Mouse (Mus musculus) stomach, embryonic 16.5 days (tissue): ENCODE measurements around the gene Tln1. TPM values are rescaled to one million over a fixed set of nuclear protein-coding genes. Genes with fewer than 3 reads are reported as not detected.

Experiments
- ATAC-seq: fragments of 200-750 bp; cut with Nextera tagmentation; 2 replicates; pipeline ENCODE4 v1.8.0; 2017; ENCODE audit warnings: moderate number of reproducible peaks, moderate TSS enrichment; ENCODE audit not compliant: insufficient read depth, low FRiP score
- H3K27ac ChIP-seq: fragments of 300-500 bp; sonication (generic); 2 replicates; pipeline ENCODE4 v1.5.1; 2014; ENCODE audit warnings: low read length
- H3K27me3 ChIP-seq: fragments of 300-500 bp; sonication (generic); 2 replicates; pipeline ENCODE4 v1.6.1; 2014; ENCODE audit warnings: low read length, control low read depth, mixed read lengths; ENCODE audit not compliant: control insufficient read depth, insufficient read depth
- H3K36me3 ChIP-seq: fragments of 300-500 bp; sonication (generic); 2 replicates; pipeline ENCODE4 v1.6.1; 2014; ENCODE audit warnings: low read length; ENCODE audit not compliant: control insufficient read depth, insufficient read depth
- H3K4me1 ChIP-seq: fragments of 300-500 bp; sonication (generic); 2 replicates; pipeline ENCODE4 v1.6.1; 2014; ENCODE audit warnings: low read length, control low read depth, mixed read lengths; ENCODE audit not compliant: control insufficient read depth, insufficient read depth
- H3K4me2 ChIP-seq: fragments of 300-500 bp; sonication (generic); 2 replicates; pipeline ENCODE4 v1.6.1; 2014; ENCODE audit warnings: low read depth, low read length, mixed read lengths
- H3K4me3 ChIP-seq: fragments of 300-500 bp; sonication (generic); replicated peaks from 2 replicates; pipeline ENCODE4 v1.5.1; 2014; ENCODE audit warnings: mild to moderate bottlenecking, low read length
- H3K9ac ChIP-seq: fragments of 300-500 bp; sonication (generic); 2 replicates; pipeline ENCODE4 v1.6.1; 2014; ENCODE audit warnings: low read length
- H3K9me3 ChIP-seq: fragments of 300-500 bp; sonication (generic); replicated peaks from 2 replicates; pipeline ENCODE4 v1.6.1; 2016; ENCODE audit warnings: low read length, control low read depth; ENCODE audit not compliant: control insufficient read depth
- WGBS: fragments of 180-500 bp; shearing (Covaris S2); extraction: QIAGEN DNeasy Blood & Tissue Kit; methylation state at CpG from one replicate; pipeline ENCODE4 v1.1.7; 2014; 5-methylcytosine and 5-hydroxymethylcytosine counted together
- polyA plus RNA-seq: library from polyadenylated mRNA; unstranded; fragments of >200 nt; fragmentation: Nextera tagmentation; extraction: Ambion mirVana; gene quantifications from 2 replicates; pipeline ENCODE4 v1.2.1, GENCODE M21; 2015

Gene Tln1
- polyA plus RNA-seq, 1 experiment from 2014 or later = 64.8 TPM

- no peaks in the 10 kb centered on the region for H3K27me3 ChIP-seq
- H3K9ac ChIP-seq = no peak overlapping the region
- peaks cover 31% of the 10 kb centered on the region for H3K4me1 ChIP-seq
- H3K4me2 ChIP-seq = no peak overlapping the region
- peaks cover 19% of the 10 kb centered on the region for H3K36me3 ChIP-seq
- WGBS = 92% methylated on average over 5 of the region's 5 CpGs
- no peak for ATAC-seq
- H3K27ac ChIP-seq = no peak overlapping the region
- no peak overlapping the region for H3K4me3 ChIP-seq
- no peaks in the 10 kb centered on the region for H3K9me3 ChIP-seq
Observed at GRCm38 (mm10) chr4:43580721-43581120, 18.2 kb upstream of the Tln1 start.

GRCm38 (mm10) chr4:43579731-43580130 lies 17.2 kb upstream of the Tln1 start:
- Histone ChIP-seq H3K4me2 (peak overlapping the region; percentile 96), H3K36me3 (peaks cover 19% of the 10 kb centered on the region), H3K27me3 (no peaks in the 10 kb centered on the region), H3K9me3 (no peaks in the 10 kb centered on the region), H3K4me1 (peaks cover 36% of the 10 kb centered on the region), H3K9ac (0 out of 2 replicates have a peak overlapping the region, but pooled peaks have one; percentile 79), H3K27ac (no peak overlapping the region), H3K4me3 (peak overlapping the region; percentile 86)
- no peak for ATAC-seq
- 67% methylated on average over 6 of the region's 6 CpGs for WGBS

GRCm38 (mm10) chr4:43579256-43579655 lies 16.8 kb upstream of the Tln1 start:
- Histone ChIP-seq H3K4me1 (peaks cover 36% of the 10 kb centered on the region), H3K9ac (peak overlapping the region; percentile 79), H3K9me3 (no peaks in the 10 kb centered on the region), H3K4me3 (peak overlapping the region; percentile 86), H3K36me3 (peaks cover 19% of the 10 kb centered on the region), H3K4me2 (peak overlapping the region; percentile 96), H3K27me3 (no peaks in the 10 kb centered on the region), H3K27ac (peak overlapping the region; percentile 92)
- no peak for ATAC-seq
- WGBS = 4% methylated on average over 10 of the region's 10 CpGs

GRCm38 (mm10) chr4:43578376-43579204 lies 16.1 kb upstream of the Tln1 start, which contains the start of the genes Rgp1 and Gba2:
TSS of gene Rgp1 (plus strand) at chr4:43578715.
TSS of gene Gba2 (minus strand) at chr4:43578873.
- peak; percentile 96 for ATAC-seq

GRCm38 (mm10) chr4:43577237-43577881 lies 14.9 kb upstream of the Tln1 start:
- peaks cover 9% of the 10 kb centered on the region; the same call in 1 of the 2 replicates for H3K36me3 ChIP-seq
- peak overlapping the region; percentile 96 for H3K4me2 ChIP-seq
- no peaks in the 10 kb centered on the region for H3K9me3 ChIP-seq
- no peak overlapping the region for H3K27ac ChIP-seq
- H3K4me1 ChIP-seq = peaks cover 36% of the 10 kb centered on the region
- peak overlapping the region; percentile 86 for H3K4me3 ChIP-seq
- H3K9ac ChIP-seq = peak overlapping the region; percentile 79
- ATAC-seq = no peak
- WGBS = 40% methylated on average over 8 of the region's 8 CpGs
- H3K27me3 ChIP-seq = no peaks in the 10 kb centered on the region

More at GRCm38 (mm10) chr4:43578376-43579204, 16.1 kb upstream of the Tln1 start, which contains the start of the genes Rgp1 and Gba2:
- Histone ChIP-seq H3K36me3 (peaks cover 18% of the 10 kb centered on the region), H3K9me3 (no peaks in the 10 kb centered on the region), H3K4me1 (peaks cover 36% of the 10 kb centered on the region), H3K27ac (peak within 1 kb of the TSS; percentile 92), H3K9ac (peak within 1 kb of the TSS; percentile 79), H3K4me3 (peak within 1 kb of the TSS; percentile 86), H3K27me3 (no peaks in the 10 kb centered on the region), H3K4me2 (peak within 1 kb of the TSS; percentile 96)
- WGBS = under 1% methylated on average over 76 of the region's 76 CpGs

- 73% methylated on average over 2 of the region's 2 CpGs for WGBS
- ATAC-seq = no peak
- no peaks in the 10 kb centered on the region for H3K9me3 ChIP-seq
- peaks cover 36% of the 10 kb centered on the region for H3K4me1 ChIP-seq
- no peak overlapping the region for H3K4me3 ChIP-seq
- no peak overlapping the region for H3K27ac ChIP-seq
- no peaks in the 10 kb centered on the region for H3K36me3 ChIP-seq
- no peak overlapping the region for H3K4me2 ChIP-seq
- H3K27me3 ChIP-seq = no peaks in the 10 kb centered on the region
- H3K9ac ChIP-seq = no peak overlapping the region
Observed at GRCm38 (mm10) chr4:43575356-43575755, 12.9 kb upstream of the Tln1 start.

GRCm38 (mm10) chr4:43573561-43573960 lies 11.1 kb upstream of the Tln1 start:
- no peaks in the 10 kb centered on the region for H3K9me3 ChIP-seq
- no peak overlapping the region for H3K4me3 ChIP-seq
- WGBS = 88% methylated on average over 4 of the region's 4 CpGs
- H3K4me1 ChIP-seq = peaks cover 26% of the 10 kb centered on the region
- H3K27me3 ChIP-seq = no peaks in the 10 kb centered on the region
- no peak overlapping the region for H3K4me2 ChIP-seq
- H3K27ac ChIP-seq = no peak overlapping the region
- H3K36me3 ChIP-seq = peaks cover 2% of the 10 kb centered on the region
- H3K9ac ChIP-seq = no peak overlapping the region
- no peak for ATAC-seq

- Histone ChIP-seq H3K4me3 (no peak overlapping the region), H3K9ac (no peak overlapping the region), H3K4me2 (no peak overlapping the region), H3K9me3 (no peaks in the 10 kb centered on the region), H3K27me3 (no peaks in the 10 kb centered on the region), H3K27ac (no peak overlapping the region), H3K36me3 (peaks cover 20% of the 10 kb centered on the region), H3K4me1 (peaks cover 11% of the 10 kb centered on the region)
- WGBS = 86% methylated on average over 6 of the region's 6 CpGs
- ATAC-seq = no peak
Observed at GRCm38 (mm10) chr4:43571395-43572045, 9.0 kb upstream of the Tln1 start.
